Mouse (Mus musculus): Measurements from ENCODE around the gene Mok. TPM values are rescaled to one million over a fixed set of nuclear protein-coding genes. Genes with fewer than 3 reads are reported as not detected.

Gene Mok
- total RNA-seq, 2 experiments from 2014 or later: 13.2 to 16.5 TPM

GRCm38 (mm10) chr12:110775628-110776426 lies 64.9 kb downstream of the Mok start:
- DNase-seq: no peak
- intact Hi-C loops (cut with DNase I): no loop called here

GRCm38 (mm10) chr12:110771961-110772360 lies 68.8 kb downstream of the Mok start:
- intact Hi-C loops (cut with DNase I): no loop called here
- DNase-seq: no peak

GRCm38 (mm10) chr12:110770479-110771247 lies 70.1 kb downstream of the Mok start:
- intact Hi-C loops (cut with DNase I): no loop called here
- no peak for DNase-seq

GRCm38 (mm10) chr12:110769660-110770297 lies 71.0 kb downstream of the Mok start:
- no peak for DNase-seq
- intact Hi-C loops (cut with DNase I): no loop called here

- DNase-seq: no peak
- intact Hi-C loops (cut with DNase I): no loop called here
Measured at GRCm38 (mm10) chr12:110768562-110768961, 72.2 kb downstream of the Mok start.

- intact Hi-C loops (cut with DNase I): no loop called here
- DNase-seq: no peak
Measured at GRCm38 (mm10) chr12:110764531-110764930, 76.2 kb downstream of the Mok start.

- intact Hi-C loops (cut with DNase I): no loop called here
- no peak for DNase-seq
Measured at GRCm38 (mm10) chr12:110762321-110762720, 78.4 kb downstream of the Mok start.

GRCm38 (mm10) chr12:110758932-110759331 lies 81.8 kb downstream of the Mok start:
- intact Hi-C loops (cut with DNase I): no loop called here
- DNase-seq: no peak

Other genes with a start within 250 kb of the Mok start
- gene Dync1h1, start 239.5 kb downstream of the Mok start, total RNA-seq (2021): 100 to 1,000 TPM; 351 to 363 TPM
- not detected for gene 1700001K19Rik, start 158.3 kb downstream of the Mok start, total RNA-seq (2021)
- 100 to 1,000 TPM; 862 to 917 TPM for gene Hsp90aa1, start 138.2 kb downstream of the Mok start, total RNA-seq (2021)
- gene Wdr20, start 103.0 kb downstream of the Mok start, total RNA-seq (2021): 10 to 100 TPM; 37.8 to 46.8 TPM
- 1 to 10 TPM; 7.5 to 9.2 TPM for gene Zfp839, start 9.3 kb upstream of the Mok start, total RNA-seq (2021)
- gene Cinp, start 48.2 kb upstream of the Mok start, total RNA-seq (2021): 10 to 100 TPM; 64.9 to 65.8 TPM
- 10 to 100 TPM; 29.8 to 30.7 TPM for gene Tecpr2, start 48.3 kb upstream of the Mok start, total RNA-seq (2021)
- gene Ankrd9, start 138.1 kb upstream of the Mok start, total RNA-seq (2021): 1 to 10 TPM; 4.0 to 4.2 TPM
- 10 to 100 TPM; 21.9 to 24.7 TPM for gene Rcor1, start 198.4 kb upstream of the Mok start, total RNA-seq (2021)